Comparison of ENCODE assay signal across 13 mouse cellular contexts in genomic region chr15:10632581-10632980, GRCm38 (mm10).
"Had no signal": no experiment of that assay in that cellular context is flagged by ENCODE, and none has a peak within 500 bp of the region (broad histone marks: within the 10 kb centered on the region; RNA-seq: fewer than 3 reads in every experiment).

No protein-coding gene starts in this region.

- ATAC-seq: midbrain, embryonic 15.5 days had no signal

- H3K36me3 ChIP-seq: midbrain, embryonic 15.5 days had no signal

- H3K9ac ChIP-seq: limb, embryonic 13.5 days; liver, embryonic 14.5 days; lung, embryonic 15.5 days; midbrain, embryonic 15.5 days; neural tube, embryonic 12.5 days had no signal

- H3K27ac ChIP-seq: left cerebral cortex, adult 2 months; liver, embryonic 14.5 days; lung, embryonic 15.5 days; macrophage; midbrain, embryonic 15.5 days; neural tube, embryonic 12.5 days had no signal

- H3K4me3 ChIP-seq: left cerebral cortex, adult 2 months; limb, embryonic 13.5 days; lung, embryonic 15.5 days; megakaryocyte, embryonic 14.5 days; midbrain, embryonic 15.5 days; neural tube, embryonic 12.5 days had no signal

- DNase-seq: kidney, postnatal 14 days; lung, postnatal 14 days; thymus, adult 18-20 months; thymus, postnatal 14 days had no signal

- H3K9me3 ChIP-seq: limb, embryonic 13.5 days; lung, embryonic 15.5 days; megakaryocyte, embryonic 14.5 days; midbrain, embryonic 15.5 days; neural tube, embryonic 12.5 days had no signal

- H3K27me3 ChIP-seq: limb, embryonic 13.5 days; lung, embryonic 15.5 days; megakaryocyte, embryonic 14.5 days; midbrain, embryonic 15.5 days; neural tube, embryonic 12.5 days had no signal

- H3K4me2 ChIP-seq: limb, embryonic 13.5 days; lung, embryonic 15.5 days; midbrain, embryonic 11.5 days; midbrain, embryonic 15.5 days; neural tube, embryonic 12.5 days had no signal
